Mouse (Mus musculus) myocyte (in vitro differentiated cells): ENCODE results near the gene Ddx21.

Experiments
- E2F4 ChIP-seq: IDR thresholded peaks from one replicate; pipeline ENCODE4 v1.6.1; 2011; ENCODE audit warnings: mild to moderate bottlenecking, control low read depth, moderate library complexity; ENCODE audit not compliant: insufficient read depth
- POLR2A ChIP-seq: IDR thresholded peaks from one replicate; pipeline ENCODE4 v1.6.1; 2011; ENCODE audit warnings: low read depth, mild to moderate bottlenecking, control low read depth, moderate library complexity; ENCODE audit not compliant: insufficient read length
- USF1 ChIP-seq: IDR thresholded peaks from one replicate; pipeline ENCODE4 v1.6.1; 2011; ENCODE audit warnings: low read depth, mild to moderate bottlenecking, control low read depth, moderate library complexity

- TF ChIP-seq POLR2A (no peak), USF1 (no peak), E2F4 (no peak)
These were observed 44.3 kb downstream of the Ddx21 start for GRCm38 (mm10) chr10:62557736-62558135.
